Mouse (Mus musculus): ENCODE data around the gene Cfap97.

Gene Cfap97

GRCm38 (mm10) chr8:46153042-46153441, 1.5 kb downstream of the Cfap97 start:
- DNase-seq (ENCODE audit: low read depth), result no peak

- peak; percentile 89 for DNase-seq (ENCODE audit: low read depth)
Observed at GRCm38 (mm10) chr8:46162953-46163869, 11.6 kb downstream of the Cfap97 start.

- no peak for DNase-seq (ENCODE audit: low read depth)
Observed at GRCm38 (mm10) chr8:46163870-46164190, 12.3 kb downstream of the Cfap97 start.

- DNase-seq (ENCODE audit: low read depth), result no peak
Observed at GRCm38 (mm10) chr8:46173651-46174050, 22.1 kb downstream of the Cfap97 start.

- DNase-seq (ENCODE audit: low read depth), result no peak
Observed at GRCm38 (mm10) chr8:46180136-46180535, 28.6 kb downstream of the Cfap97 start.

- DNase-seq (ENCODE audit: low read depth), result no peak
Observed at GRCm38 (mm10) chr8:46185361-46185760, 33.8 kb downstream of the Cfap97 start.

- DNase-seq (ENCODE audit: low read depth), result no peak
Observed at GRCm38 (mm10) chr8:46193100-46193499, 41.5 kb downstream of the Cfap97 start.

GRCm38 (mm10) chr8:46196877-46197276, 45.3 kb downstream of the Cfap97 start:
- no peak for DNase-seq (ENCODE audit: low read depth)

GRCm38 (mm10) chr8:46197673-46198072, 46.1 kb downstream of the Cfap97 start:
- no peak for DNase-seq (ENCODE audit: low read depth)

GRCm38 (mm10) chr8:46202350-46202749, 50.8 kb downstream of the Cfap97 start:
- no peak for DNase-seq (ENCODE audit: low read depth)

GRCm38 (mm10) chr8:46204301-46204700, 52.7 kb downstream of the Cfap97 start:
- no peak for DNase-seq (ENCODE audit: low read depth)

GRCm38 (mm10) chr8:46204974-46205640, 53.5 kb downstream of the Cfap97 start:
- no peak for DNase-seq (ENCODE audit: low read depth)

- DNase-seq (ENCODE audit: low read depth), result no peak
Observed at GRCm38 (mm10) chr8:46206107-46206506, 54.5 kb downstream of the Cfap97 start.

- DNase-seq (ENCODE audit: low read depth), result no peak
Observed at GRCm38 (mm10) chr8:46208354-46208753, 56.8 kb downstream of the Cfap97 start.

GRCm38 (mm10) chr8:46209057-46209456, 57.5 kb downstream of the Cfap97 start:
- no peak for DNase-seq (ENCODE audit: low read depth)

GRCm38 (mm10) chr8:46210404-46211315, 59.1 kb downstream of the Cfap97 start, which contains the start of gene Slc25a4:
Gene Slc25a4, minus strand, starts transcription at chr8:46211284.
- DNase-seq (ENCODE audit: low read depth), result peak; percentile 66

GRCm38 (mm10) chr8:46211611-46212071, 60.1 kb downstream of the Cfap97 start:
- DNase-seq (ENCODE audit: low read depth), result no peak

GRCm38 (mm10) chr8:46212194-46212593, 60.6 kb downstream of the Cfap97 start:
- no peak for DNase-seq (ENCODE audit: low read depth)

GRCm38 (mm10) chr8:46213971-46214480, 62.5 kb downstream of the Cfap97 start:
- no peak for DNase-seq (ENCODE audit: low read depth)

- DNase-seq (ENCODE audit: low read depth), result no peak
Observed at GRCm38 (mm10) chr8:46216838-46217237, 65.3 kb downstream of the Cfap97 start.

- no peak for DNase-seq (ENCODE audit: low read depth)
Observed at GRCm38 (mm10) chr8:46220566-46220965, 69.0 kb downstream of the Cfap97 start.

GRCm38 (mm10) chr8:46225501-46225900, 73.9 kb downstream of the Cfap97 start:
- no peak for DNase-seq (ENCODE audit: low read depth)

All from c-Kit-positive CD71-positive TER-119-negative erythroid progenitor cells, embryonic 14.5 days (primary cell).